Mouse (Mus musculus): ENCODE measurements around the gene Sh3bp2. TPM values are rescaled to one million over a fixed set of nuclear protein-coding genes. Genes with fewer than 3 reads are reported as not detected.

The Sh3bp2 gene
- total RNA-seq (2022), result 10 to 100 TPM; 11.5 to 23.9 (median 17.8) TPM

DNA sequence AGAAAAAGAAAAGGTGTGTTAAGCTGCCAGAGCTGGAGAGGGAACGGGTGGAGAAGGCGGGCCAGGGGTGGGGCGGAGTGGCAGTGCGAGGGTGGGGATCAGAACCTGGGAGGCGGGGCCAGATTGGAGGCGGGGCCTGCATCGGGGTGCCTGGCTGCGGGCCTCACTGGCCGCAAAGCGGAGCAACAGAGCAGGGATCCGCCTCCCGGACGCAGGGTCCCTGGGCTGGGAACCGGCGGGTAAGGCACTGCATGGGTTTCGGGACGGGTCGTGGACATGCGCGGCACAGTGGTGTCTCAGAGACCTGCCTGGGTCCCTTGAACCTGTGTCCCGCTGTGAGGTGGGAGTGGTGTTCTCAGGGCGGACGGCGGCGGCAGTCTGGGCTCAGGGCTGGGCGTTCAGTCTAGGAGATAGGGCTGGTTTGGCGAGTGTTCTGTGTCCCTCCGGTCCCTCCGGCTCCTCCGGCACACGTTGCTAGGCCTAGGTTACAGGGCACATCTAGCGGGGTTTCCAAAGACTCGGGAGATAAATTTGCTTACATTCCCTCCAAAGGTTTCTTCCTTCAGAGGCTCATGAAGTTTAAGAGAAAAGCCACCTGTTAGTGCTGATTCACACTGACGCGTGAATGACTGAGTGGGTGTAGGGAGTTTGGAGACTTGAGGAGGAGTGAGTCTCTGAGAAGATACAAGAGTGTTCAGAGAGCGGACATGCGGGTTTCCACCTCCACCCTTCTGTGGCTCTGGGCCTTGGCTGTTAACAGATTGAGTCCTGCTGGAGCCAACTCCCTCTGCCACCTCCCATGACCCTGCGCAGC, at the start of gene Sh3bp2:
Sh3bp2 (plus strand) TSS at position 176 of the 814 bp plus-strand sequence.
- peak; percentile 92 for DNase-seq

DNA sequence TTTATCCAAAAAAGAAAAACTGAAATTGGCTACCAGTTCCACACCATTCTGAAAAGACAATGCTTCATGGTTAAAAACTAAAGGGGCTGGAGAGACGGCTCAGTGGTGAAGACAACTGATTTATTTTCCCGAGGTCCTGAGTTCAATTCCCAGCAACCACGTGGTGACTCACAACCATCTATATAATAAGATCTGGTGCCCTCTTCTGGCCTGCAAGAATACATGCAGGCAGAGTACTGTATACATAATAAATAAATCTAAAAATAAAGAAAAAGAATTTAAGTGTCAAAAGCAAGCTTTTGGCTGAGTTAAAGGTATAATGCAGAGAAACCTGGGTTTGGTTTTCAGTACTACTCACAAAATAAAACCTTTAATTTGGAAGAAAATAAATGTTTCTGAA, 44.7 kb upstream of the Sh3bp2 start:
- DNase-seq, result no peak

GRCm38 (mm10) chr5:34485731-34486130, 39.9 kb upstream of the Sh3bp2 start:
- no peak for DNase-seq

- DNase-seq, result no peak
Measured at GRCm38 (mm10) chr5:34487320-34488090, 38.1 kb upstream of the Sh3bp2 start.

GRCm38 (mm10) chr5:34488741-34489417, 36.8 kb upstream of the Sh3bp2 start:
- DNase-seq, result no peak

- DNase-seq, result no peak
Measured at GRCm38 (mm10) chr5:34489418-34489787, 36.2 kb upstream of the Sh3bp2 start.

GRCm38 (mm10) chr5:34496745-34497144, 28.9 kb upstream of the Sh3bp2 start:
- no peak for DNase-seq

GRCm38 (mm10) chr5:34500886-34501285, 24.8 kb upstream of the Sh3bp2 start:
- DNase-seq, result no peak

GRCm38 (mm10) chr5:34501588-34501987, 24.1 kb upstream of the Sh3bp2 start:
- DNase-seq, result no peak

DNA sequence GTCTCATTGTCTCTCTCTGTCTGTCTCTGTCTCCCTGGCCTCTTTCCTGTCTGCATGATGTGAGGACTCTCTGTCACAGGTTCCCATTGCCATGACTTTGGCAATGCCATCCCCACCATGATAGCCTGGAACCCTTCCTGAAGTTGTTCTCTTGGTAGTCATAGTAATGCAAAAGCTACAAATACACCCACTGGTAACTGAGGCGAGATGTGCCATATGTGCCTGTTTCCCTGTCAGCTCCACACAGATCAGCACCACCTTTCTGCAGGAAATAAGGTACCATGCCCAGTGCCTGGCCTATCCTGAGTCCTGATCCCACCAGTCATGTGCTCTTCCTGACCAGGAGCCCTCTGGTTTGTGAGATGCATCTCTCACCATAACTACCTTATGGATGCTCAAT, 23.2 kb upstream of the Sh3bp2 start:
- no peak for DNase-seq

GRCm38 (mm10) chr5:34502821-34503220, 22.8 kb upstream of the Sh3bp2 start:
- DNase-seq, result no peak

DNA sequence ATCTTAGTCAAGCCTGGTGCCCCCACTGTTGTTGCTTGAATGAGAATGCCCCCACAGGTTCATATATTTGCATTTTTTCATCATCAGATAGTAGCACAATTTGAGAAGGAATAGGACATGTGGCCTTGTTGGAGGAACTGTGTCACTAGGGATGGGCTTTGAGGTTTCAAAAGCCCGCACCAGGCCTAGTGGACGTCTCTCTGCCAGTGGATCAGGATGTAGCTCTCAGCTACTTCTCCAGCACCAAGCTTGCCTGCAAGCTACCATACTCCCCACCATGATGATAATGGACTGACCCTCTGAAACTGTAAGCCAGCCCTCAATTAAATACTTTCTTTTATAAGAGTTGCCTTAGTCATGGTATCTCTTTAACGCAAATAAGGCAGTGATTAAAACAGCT, 13.2 kb upstream of the Sh3bp2 start:
- DNase-seq, result no peak

DNA sequence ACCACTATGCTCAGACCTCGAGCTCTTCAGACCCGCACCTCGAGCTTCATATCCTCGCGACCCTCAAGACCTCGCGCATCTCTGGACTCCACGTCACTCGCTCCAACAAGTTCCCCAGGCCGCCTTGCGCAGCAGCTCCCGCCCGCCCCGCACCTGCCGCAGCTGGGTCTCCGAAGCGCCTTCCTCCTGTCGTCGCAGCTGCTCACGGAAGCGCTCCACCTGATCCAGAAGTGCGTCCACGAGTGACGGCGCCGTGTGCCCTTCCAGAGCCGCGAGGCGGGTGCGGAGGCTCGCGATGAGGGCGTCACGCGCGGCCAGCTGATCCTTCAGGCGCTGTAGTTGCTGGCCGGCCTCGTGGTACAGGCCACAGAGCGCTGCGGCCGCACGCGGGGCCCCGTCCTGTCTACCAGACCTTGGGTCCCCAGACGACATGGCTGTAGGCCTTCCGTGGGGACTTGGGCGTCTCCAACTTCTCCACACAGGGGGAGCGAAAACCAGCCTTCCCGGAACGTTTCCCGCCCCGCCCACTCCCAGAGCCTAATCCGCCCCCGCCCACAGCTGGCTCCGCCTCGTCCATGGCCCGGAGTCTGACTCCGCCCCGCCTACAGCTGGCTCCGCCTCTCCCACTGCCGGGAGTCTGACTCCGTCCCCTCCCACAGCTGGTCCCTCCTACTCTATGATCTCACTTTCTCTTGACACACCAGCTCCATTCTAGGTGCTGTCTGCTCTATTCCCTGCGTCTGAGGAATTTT, 12.0 kb upstream of the Sh3bp2 start, which contains the start of gene Tnip2:
Tnip2 (minus strand) TSS at position 526 of the 752 bp plus-strand sequence.
- DNase-seq, result peak; percentile 95

GRCm38 (mm10) chr5:34514218-34514566, 11.4 kb upstream of the Sh3bp2 start:
- no peak for DNase-seq

DNA sequence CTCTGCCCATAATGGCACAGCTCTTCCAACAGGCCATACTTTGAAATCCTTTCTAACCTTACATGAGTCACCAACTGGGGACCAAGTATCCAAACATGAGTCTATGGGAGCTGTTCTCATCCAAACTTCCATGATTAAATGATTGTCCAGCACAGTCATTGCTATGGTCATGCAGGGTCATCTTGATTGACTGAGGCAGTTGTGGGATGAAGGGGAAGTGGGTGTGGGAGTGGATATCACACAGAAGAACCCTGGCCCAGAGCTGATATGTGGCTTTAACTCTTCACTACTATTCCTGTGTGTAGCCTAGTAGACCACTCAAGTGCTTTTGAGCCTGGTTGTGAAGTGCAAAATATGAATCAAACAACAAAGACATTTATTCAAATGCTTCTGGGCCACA, 10.5 kb upstream of the Sh3bp2 start:
- no peak for DNase-seq

- peak; percentile 76 for DNase-seq
Measured at GRCm38 (mm10) chr5:34517913-34518312, 7.7 kb upstream of the Sh3bp2 start.

DNA sequence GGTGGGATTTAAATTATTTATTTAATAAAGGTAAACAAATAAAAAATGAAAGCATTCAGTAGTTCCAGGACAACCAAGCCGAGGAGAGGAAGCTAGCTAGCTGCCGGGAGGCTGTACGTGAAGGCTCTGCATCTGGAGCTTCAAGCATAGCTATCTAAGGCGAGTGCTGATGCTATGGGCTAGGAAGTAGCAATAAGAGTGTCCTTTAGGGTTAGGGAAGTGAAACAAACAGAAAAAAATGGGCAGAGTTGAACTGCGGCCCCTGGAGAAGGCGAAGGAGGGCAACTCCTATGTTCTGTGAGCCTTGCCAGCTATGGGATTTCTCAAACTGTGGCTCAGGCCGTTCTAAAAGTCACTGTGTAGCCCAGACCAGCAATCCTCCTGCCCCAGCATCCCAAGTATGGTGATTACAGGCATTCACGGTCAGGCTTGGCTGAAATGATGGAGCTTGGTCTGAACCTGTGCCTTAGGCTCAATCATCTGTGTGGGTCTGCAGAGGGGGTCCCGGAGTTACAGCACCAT, 6.2 kb upstream of the Sh3bp2 start:
- DNase-seq, result no peak

GRCm38 (mm10) chr5:34520458-34521209, 5.0 kb upstream of the Sh3bp2 start:
- no peak for DNase-seq

DNA sequence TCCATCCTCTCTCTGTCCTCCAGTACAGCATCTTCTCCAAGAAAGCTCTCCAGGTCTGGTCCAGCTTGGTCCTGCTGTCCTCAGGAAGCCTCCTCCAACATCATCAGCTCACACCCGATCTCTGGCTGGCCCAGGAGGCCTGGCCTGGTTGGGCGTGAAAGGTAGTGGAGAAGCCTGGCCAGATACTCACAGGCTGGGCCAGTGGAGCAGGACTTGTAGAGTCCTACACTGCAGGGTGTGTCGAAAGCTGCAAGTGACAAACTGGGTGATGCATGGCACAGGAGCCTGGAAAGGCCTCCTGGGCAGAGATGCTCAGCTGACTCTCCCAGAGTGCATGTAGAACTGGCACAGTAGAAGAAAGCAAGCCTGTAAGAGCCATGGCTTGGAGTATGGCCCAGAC, 4.3 kb upstream of the Sh3bp2 start:
- no peak for DNase-seq

GRCm38 (mm10) chr5:34523958-34524485, 1.6 kb upstream of the Sh3bp2 start:
- no peak for DNase-seq

GRCm38 (mm10) chr5:34524511-34524910, 1.1 kb upstream of the Sh3bp2 start:
- DNase-seq, result no peak

Data from adrenal gland, adult 8-10 months (tissue).